Mouse (Mus musculus) heart, postnatal 10 days (tissue): ENCODE measurements at regions not wholly inside any gene's neighbourhood (a gene's known extent, or its start where the extent isn't known, plus 50 kb on each side); places are given as distances from the start of the nearest gene placed in this dataset.
A peak's percentile ranks its signal among the peaks of the same experiment; 100 is the strongest.

Experiments
- DNase-seq, 2 experiments: peaks; one replicate each; pipeline ENCODE4 v3.0.0; 2021
- intact Hi-C: fragments of 180-260 bp; cut with DNase I; formaldehyde crosslinking; loops from one replicate; pipeline ENCODE4 v1.15.1; 2025

DNA sequence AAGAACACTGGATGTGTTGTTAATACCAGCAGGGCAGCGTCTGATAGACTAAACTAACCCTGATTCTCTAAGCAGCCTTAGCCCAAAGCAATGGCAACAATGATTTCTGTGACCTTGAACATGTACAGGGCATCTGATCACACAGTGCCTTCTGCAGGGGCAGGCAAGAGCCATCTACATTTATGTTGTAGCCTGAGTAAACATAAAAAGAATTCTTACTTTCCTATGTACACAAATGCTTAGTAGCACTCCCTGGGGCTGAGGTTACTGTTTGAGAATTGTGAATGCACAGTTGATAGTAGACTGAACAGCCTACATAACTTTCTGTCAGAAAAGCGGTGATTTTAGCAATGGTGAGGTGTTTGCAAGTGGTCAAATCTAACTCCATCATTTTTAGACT is 204.9 kb upstream of the Dusp10 start:
- intact Hi-C loops, result no loop called here
- no peak for DNase-seq

DNA sequence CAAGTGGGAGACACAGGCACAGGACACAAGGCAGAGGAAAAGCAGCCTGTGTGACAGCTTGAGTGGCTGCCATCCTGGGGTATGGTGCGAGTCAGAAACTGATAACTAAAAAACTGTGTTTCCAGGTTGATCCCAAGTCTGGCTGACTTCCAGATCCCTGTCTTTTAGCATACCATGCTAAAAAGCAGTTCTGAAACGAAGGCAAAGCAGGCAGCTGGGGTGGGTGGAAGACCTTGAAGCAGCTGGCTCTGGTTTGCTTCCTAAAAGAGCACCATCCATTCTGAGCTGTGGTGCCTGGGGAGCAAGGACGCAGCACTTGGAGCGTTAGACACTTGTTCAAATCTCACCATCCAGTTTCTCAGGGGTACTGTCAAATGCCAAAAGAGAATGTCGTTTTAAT is 192.5 kb upstream of the Dusp10 start:
- intact Hi-C loops, result no loop called here
- DNase-seq, result no peak

DNA sequence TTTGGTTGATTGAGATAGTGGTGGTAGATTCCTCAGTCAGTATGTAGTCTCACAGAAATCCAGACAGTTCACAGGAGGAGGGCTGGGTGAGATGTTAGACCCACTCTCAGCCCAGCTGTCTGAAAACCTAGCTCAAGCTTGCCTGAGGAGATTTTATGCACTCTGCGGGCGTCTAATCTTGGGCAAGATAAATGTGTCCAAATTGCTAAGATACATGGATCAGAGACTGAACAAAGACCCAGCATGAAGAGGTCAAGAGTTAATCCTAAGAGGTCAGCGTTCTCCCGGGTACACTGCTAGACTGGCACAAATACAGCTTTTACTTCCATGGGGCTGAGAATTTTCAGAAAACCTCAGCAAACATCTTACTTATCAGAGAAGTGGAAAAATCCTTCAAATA is 186.8 kb upstream of the Dusp10 start:
- DNase-seq, result no peak
- intact Hi-C loops, result no loop called here

DNA sequence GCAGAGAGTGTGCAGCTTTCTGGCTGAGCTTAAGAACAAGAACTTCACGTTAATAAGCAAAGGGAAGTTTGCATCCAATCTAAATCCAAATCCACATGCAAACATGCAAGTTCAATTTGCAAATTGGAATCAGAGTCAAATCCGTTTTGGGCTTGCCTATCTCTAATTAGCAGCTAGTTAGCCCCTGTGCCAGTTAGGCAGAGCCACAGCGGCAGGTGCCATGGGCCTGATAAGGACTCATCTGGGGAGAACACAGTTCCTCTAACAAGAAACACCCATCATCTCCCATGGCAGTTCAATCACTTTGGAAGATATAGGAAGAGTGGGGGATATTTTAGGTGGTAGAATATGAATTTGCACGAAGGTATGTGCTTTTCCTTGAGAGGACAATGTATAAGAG is 168.0 kb upstream of the Dusp10 start:
- no peak for DNase-seq
- intact Hi-C loops, result no loop called here

GRCm38 (mm10) chr1:183853956-183854613 is 159.0 kb upstream of the Dusp10 start:
- peak in 1 of 2 experiments; percentile 5 for DNase-seq
- intact Hi-C loops, result no loop called here

DNA sequence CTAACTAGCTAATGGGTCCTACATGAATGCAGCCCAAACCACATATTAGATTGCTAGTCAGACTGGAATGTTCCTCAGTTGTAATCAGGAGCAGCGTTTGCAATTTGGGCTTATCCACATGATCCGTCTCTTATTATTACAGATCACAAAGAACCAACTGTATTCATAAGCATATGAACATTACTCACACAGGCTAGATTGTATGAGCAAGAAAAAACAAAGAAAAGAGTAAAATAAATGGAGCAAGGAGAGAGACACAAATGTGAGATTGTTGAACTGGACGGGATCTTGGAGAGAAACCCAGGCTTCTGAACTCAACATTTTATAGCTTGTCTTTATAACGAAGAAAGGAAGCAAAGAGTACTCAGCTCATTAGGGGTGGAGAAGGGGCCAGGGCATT is 148.0 kb upstream of the Dusp10 start:
- no peak for DNase-seq
- intact Hi-C loops, result no loop called here

- intact Hi-C loops, result no loop called here
- DNase-seq, result no peak
Measured at GRCm38 (mm10) chr1:183865586-183865985, 147.5 kb upstream of the Dusp10 start.

DNA sequence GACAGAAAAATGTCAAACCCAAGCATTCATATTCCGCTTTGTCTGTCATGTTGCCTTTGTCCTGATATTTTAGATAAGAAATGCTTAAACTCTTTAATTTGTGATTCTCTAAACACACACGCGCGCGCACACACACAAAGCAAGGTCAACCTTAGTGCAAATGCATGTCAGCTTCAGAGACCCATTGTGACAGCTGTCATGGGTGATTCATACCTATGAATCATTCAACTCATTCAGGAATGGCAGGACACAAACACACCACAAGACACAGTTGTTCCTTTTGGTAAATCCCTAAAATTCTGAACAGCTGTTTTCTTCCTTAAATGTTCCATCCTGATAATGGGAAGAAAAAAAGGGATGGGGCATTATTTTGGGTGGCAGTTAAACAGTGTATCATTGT is 144.1 kb upstream of the Dusp10 start:
- no peak for DNase-seq
- intact Hi-C loops, result no loop called here

DNA sequence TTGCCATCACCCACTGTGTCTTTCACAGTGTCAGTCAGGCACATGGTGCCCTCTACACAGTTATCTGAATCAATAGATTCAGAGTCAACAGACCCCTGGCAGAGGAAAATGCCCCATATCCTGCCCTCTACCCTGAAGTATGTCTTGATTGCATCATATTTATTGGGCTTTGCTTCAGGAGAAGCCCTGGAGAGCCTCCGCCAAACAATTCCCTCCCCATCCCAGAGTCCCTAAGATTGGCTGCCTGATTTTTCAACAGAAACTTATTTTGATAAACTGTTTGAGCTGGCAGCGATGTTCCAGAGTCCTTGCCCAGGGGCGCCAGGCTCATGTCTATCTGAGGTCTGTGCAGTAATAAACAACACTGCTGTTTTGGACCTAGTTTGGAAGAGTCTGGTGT is 117.2 kb upstream of the Dusp10 start:
- intact Hi-C loops, result no loop called here

GRCm38 (mm10) chr1:183898091-183898490 is 115.0 kb upstream of the Dusp10 start:
- intact Hi-C loops, result no loop called here
- no peak for DNase-seq

More for the DNA sequence above, 117.2 kb upstream of the Dusp10 start:
- DNase-seq, result no peak

- no peak for DNase-seq
- intact Hi-C loops, result no loop called here
Measured at GRCm38 (mm10) chr1:183904564-183904963, 108.5 kb upstream of the Dusp10 start.

GRCm38 (mm10) chr1:183905345-183906142 is 107.6 kb upstream of the Dusp10 start:
- DNase-seq, result peak; percentile 84 to 88
- intact Hi-C loops, result no loop called here

DNA sequence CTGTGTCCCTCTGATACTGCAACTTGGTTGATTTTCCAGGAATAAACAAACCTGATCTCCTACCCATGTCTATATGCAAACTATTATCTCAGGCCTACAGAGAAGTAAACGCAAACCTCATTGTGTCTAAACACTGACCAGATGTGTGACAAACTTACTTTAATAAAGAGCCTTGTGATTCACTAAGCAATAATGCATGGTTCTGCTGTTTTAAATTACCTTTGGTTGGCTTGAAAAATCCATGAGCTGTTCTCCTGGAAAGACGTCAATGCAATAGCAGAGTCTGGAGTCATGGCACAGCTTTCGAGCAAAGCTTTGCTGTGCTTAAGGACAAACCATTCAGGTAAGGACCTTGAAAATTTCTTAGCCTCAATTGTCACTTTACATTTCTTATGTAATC is 95.4 kb upstream of the Dusp10 start:
- intact Hi-C loops, result no loop called here
- DNase-seq, result no peak

GRCm38 (mm10) chr1:183921262-183921661 is 91.8 kb upstream of the Dusp10 start:
- intact Hi-C loops, result no loop called here
- DNase-seq, result no peak

DNA sequence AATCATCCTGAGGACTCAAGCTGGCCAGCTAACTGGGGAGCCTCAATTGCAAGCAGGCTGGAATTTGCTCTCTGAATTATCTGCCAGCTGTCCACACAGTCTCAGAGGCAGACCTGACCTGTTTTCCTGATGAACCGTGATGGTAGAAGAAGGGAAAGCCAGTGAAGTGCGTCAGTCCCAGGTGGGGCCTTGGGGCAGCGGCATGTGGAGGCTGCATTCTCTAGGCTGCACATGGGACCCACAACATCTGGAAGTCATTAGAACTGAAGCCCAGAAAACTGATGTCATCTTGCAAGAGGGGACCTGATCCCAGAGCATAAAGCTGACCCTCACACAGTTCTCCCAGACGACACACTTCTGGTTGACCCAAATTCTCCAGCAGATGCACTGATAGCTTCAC is 84.6 kb upstream of the Dusp10 start:
- peak; percentile 26 to 34 for DNase-seq
- intact Hi-C loops, result no loop called here

GRCm38 (mm10) chr1:183930363-183930982 is 82.6 kb upstream of the Dusp10 start:
- DNase-seq, result no peak
- intact Hi-C loops, result no loop called here

DNA sequence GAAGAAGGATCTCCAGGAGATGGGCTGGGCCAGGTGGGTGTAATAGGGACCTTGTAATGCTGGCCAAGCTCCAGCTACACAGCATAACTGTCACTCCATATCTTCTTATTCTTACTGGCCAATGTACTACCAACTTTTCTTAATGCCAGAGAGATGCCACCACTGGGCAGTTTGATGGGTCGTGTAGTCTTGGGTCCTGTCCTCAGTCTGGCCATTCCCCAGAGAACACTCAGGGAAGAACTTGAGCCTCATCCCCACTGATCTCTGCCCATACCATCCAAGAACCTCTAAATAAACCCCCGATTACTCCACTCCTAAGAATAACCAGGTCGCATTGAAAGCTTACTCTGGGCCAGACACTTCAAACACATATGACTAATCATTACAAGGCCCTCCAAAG is 82.0 kb upstream of the Dusp10 start:
- intact Hi-C loops, result no loop called here
- DNase-seq, result no peak

DNA sequence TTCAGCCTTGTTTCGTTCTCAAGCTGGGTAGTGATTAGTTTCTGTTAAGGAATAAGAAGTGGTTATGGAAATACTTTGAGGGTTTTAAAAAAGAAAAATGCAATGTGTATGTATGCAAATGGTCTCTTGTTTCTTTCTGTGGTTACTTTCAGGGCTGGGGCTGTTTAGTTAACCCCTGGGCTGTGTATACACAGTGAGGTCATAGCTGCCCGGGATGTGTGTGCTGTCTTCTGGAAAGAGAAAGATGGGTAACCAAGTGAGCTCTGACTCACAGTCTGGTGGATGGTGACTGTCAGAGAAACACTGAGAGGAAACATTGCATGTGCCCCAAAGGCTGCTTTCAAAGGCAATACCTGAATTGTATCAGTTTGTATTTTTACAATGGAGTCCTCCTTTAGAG is 79.3 kb upstream of the Dusp10 start:
- intact Hi-C loops, result no loop called here
- no peak for DNase-seq

DNA sequence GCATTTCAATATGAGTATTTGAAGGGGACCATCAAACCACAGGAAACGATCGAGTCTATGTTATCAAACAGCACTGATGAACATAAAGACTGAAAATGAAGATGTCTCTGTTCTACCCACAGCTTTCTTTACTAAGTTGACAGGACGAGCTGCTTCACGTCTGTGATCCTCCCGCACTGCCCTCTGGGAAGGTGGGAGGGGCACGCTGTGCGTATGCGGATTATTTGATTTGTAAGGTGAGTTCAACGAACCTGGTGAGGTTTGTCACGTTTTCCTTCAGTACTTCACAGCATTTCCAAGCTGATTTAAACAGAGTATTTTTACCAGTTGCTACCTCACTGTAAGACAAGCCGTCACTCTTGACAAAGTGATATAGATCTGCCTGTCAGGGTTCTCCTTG is 75.9 kb upstream of the Dusp10 start:
- intact Hi-C loops, result no loop called here

GRCm38 (mm10) chr1:183938361-183938760 is 74.7 kb upstream of the Dusp10 start:
- intact Hi-C loops, result no loop called here
- no peak for DNase-seq

More for the DNA sequence above, 75.9 kb upstream of the Dusp10 start:
- DNase-seq, result no peak

GRCm38 (mm10) chr1:183940706-183941105 is 72.4 kb upstream of the Dusp10 start:
- no peak for DNase-seq
- intact Hi-C loops, result no loop called here

DNA sequence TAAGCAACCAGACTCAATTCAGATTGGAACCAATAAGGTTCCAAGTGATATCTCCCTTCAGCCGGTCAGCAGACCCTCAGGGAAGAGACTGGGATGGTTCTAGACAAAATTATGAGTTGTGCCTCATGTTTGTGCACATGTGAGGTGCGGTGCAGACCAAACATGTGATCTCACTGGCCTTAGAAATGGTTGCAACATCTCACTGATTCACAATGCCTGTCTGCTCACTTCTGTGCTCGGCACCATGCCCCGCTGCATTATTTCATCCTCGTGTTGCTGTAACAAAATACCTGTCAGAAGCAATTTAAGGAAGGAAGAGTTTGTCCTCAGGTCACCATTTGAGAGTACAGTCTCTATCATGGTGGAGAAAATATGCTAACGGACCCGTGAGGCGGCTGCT is 66.9 kb upstream of the Dusp10 start:
- no peak for DNase-seq
- intact Hi-C loops, result no loop called here
